Mouse (Mus musculus) embryonic fibroblast, embryonic 13.5 days (primary cell): ENCODE data around the gene Elmsan1.

Source experiments
- CTCF ChIP-seq: IDR thresholded peaks from 2 replicates; pipeline ENCODE4 v1.5.1; 2011; ENCODE audit warnings: mild to moderate bottlenecking, control low read depth, low read length, moderate library complexity, borderline replicate concordance; ENCODE audit not compliant: insufficient read depth
- POLR2A ChIP-seq: IDR thresholded peaks from 2 replicates; pipeline ENCODE4 v1.6.1; 2011; ENCODE audit warnings: low read depth, mild to moderate bottlenecking, control low read depth, low read length, moderate library complexity

DNA sequence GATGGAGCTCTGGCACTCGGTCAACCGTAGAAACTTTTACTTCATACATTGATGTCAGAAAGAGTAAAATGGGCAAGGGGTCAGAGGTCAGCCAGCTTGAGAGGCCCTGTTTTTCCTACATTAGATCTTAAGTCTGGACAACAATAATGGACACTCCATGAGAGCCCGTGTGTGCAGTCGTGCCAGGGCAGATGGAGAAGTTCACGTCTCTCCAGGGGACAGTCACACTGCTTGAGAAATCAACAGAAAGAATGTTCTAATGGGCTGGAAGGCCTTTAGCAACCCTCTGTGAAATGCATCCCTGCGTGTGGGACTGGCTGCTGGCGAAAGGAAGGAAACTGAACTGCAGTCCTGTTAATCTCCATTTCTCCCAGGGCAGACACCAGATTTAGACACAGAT is 41.7 kb upstream of the Elmsan1 start:
- TF ChIP-seq POLR2A, result no peak
- no peak for TF ChIP-seq CTCF
